Mouse (Mus musculus): ENCODE data around the gene Cass4.

The Cass4 gene

DNA sequence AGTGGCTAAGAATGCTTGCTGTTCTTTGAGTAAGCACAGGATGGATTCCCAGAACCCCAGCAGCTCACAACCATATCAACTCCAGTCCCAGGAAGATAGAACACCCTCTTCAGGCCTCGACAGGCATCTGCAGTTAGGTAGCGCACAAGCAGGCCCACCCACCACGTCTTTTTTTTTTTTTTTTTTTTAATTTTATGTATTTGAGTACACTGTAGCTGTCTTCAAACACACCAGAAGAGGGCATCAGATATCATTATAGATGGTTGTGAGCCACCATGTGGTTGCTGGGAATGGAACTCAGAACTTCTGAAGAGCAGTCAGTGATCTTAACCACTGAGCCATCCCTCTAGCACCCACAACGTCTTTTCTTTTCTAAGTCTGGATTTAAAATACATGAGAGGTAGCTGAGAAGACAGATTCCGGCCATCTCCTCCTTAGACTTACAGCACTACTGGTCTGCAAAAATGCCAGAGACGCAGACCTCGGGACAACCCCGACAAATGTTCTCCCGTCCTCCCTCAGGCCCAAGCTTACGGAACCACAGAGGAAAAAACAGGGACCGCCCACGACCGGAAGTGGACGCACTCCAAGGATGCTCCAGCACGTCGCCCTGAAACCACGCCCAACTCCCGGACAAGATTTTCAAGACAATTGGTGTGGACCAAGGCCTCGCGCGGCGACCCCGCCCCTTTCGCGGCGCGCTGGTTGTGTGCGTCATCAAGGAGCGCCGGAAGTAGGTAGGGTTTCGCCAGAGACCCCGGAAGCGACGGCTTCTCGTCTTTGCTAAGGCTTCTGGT, 46.4 kb downstream of the Cass4 start, which contains the start of gene Rtf2:
Rtf2 (plus strand) TSS at position 714 of the 797 bp plus-strand sequence.
- DNase-seq (ENCODE audit: low read depth, low spot score): peak; percentile 100

- DNase-seq (ENCODE audit: low read depth, low spot score): no peak
Measured at GRCm38 (mm10) chr2:172440640-172441005, 47.0 kb downstream of the Cass4 start.

DNA sequence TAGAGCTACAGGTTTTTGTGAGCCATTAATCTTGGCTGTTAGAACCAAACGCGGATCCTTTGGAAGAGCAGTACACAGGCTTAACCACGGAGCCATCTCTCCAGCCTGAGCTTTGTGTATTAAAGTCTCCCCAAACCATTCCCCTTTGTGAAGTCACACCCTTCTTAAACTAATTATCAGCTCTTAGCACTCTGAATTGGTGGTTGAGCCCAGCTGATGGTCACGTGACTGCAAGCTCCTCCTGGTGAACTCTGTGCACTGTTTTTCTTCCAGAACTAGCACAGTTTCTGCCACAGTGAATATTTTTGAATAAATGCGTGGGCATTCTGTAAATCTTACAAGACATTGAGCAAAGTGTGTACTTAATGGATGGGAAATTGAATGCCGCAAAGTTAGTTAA, 47.6 kb downstream of the Cass4 start:
- peak; percentile 42 for DNase-seq (ENCODE audit: low read depth, low spot score)

GRCm38 (mm10) chr2:172445617-172446016, 52.0 kb downstream of the Cass4 start:
- DNase-seq (ENCODE audit: low read depth, low spot score): no peak

DNA sequence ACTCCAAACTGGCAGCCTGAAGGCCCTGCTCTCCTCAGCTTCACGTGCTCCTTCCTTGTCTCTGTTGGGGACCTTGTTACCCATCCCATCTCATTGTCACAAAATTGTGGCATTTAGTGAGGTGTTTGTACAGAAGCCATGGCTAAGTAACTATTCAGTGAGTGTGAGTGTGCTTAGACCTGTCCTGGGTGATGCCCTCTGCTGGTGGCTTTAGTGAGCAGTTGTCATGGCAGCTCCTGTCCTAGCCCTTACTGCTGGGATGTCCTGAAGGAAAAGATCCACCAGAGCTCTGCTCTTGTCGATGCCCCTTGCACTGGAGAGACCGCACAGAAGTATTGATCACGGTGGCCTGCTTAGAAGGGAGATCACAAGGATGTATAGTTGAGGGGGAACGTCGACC, 53.7 kb downstream of the Cass4 start:
- peak; percentile 45 for DNase-seq (ENCODE audit: low read depth, low spot score)

DNA sequence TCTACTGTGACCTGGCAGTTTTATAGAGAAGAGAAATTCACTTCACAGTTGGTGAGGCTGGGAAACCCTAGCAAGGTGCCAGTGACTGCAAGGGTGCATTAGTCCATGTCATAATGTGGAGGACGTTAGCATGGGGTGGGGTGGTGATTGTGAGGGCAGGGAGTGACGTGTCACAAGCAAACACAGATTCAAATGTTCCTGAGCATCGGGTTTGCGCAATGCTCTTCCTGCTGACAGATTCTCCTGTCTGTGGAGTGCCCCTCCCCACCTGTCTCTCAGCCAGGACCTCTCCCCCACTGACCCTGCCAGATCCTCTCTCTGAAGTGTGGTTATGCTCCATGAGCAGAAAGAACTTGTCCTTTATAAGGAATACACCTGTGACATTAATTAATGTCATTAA, 54.7 kb downstream of the Cass4 start:
- no peak for DNase-seq (ENCODE audit: low read depth, low spot score)

DNA sequence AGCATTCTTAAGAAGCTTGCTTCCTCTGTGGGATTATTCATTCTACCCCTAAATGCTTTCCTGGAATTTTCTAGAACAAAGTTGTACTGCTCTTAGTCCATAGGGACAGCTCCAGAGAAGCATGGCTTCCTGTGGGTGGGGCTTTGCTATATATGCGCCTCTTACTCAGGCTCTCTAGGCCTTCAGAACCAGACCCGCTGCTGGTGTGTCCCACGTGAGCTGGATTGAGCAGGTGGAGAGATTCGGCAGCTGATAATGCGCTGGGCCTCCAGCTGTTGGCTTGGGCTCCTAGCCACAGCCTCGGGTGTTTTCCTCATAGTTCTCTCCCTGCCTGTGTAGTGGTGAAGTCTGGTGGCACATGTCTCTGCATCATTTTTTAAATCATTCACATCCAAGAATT, 57.0 kb downstream of the Cass4 start:
- DNase-seq (ENCODE audit: low read depth, low spot score): no peak

- DNase-seq (ENCODE audit: low read depth, low spot score): no peak
Measured at GRCm38 (mm10) chr2:172452031-172452430, 58.4 kb downstream of the Cass4 start.

DNA sequence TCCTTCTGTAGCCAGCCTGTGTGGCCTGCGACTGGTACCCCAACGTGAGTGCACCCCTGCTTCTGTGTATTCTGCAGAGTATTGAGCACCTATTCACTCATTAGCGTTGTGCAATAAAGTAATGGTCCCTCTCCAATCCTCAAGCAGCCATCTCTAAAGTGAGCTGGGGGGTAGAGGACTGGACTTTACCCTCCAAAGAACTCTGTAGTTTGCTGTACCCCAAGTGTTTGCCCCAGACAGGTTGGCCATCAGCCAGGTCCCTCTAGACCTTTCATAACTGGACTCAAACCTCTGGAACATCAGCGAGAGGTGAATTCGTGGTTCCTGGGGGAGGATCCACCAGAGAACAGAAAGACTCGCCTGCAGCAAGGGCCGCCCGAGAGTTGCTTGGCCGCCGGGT, 58.9 kb downstream of the Cass4 start:
- no peak for DNase-seq (ENCODE audit: low read depth, low spot score)

DNA sequence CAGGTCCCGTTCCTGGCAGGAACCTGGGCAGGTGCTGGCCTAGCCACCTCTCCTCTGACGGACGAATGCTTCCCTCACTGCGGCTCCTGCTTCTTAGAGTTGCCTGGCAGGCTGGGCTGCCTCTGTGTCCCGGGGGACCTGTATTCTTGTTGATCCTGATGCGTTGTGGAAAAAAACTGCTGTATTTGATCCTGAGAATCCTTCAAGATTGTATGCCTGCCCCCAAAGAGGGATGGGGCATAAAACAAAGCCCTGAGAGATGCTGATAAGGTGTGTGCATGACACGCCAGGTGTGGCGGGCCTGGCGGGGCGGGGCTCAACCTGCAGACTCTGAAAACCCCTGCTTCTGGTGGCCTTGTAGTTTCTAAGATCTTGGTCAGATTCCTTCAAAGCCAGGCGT, 64.9 kb downstream of the Cass4 start, which contains the start of gene Gcnt7:
Gcnt7 (minus strand) TSS at position 101 of the 400 bp plus-strand sequence.
- DNase-seq (ENCODE audit: low read depth, low spot score): no peak

DNA sequence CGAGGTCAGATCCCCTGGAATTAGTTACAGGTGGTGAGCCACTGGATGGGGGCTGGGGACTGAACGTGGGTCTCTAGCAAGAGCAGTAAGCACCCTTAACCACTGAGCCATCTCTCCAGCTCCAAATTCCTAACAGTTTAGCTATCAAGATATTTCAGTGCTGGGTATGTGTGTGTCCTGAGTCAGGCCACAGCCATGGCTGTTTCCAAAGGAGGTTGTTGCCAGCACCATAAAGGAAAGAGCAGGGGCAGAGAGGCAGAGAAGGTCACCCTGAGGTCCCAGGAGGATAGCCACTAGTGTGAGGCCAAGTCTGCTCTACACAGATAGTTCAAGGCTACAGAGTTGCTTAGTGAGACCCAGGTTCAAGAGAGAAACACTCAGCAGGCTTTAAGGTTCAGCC, 67.1 kb downstream of the Cass4 start:
- no peak for DNase-seq (ENCODE audit: low read depth, low spot score)

- no peak for DNase-seq (ENCODE audit: low read depth, low spot score)
Measured at GRCm38 (mm10) chr2:172462813-172463212, 69.2 kb downstream of the Cass4 start.

DNA sequence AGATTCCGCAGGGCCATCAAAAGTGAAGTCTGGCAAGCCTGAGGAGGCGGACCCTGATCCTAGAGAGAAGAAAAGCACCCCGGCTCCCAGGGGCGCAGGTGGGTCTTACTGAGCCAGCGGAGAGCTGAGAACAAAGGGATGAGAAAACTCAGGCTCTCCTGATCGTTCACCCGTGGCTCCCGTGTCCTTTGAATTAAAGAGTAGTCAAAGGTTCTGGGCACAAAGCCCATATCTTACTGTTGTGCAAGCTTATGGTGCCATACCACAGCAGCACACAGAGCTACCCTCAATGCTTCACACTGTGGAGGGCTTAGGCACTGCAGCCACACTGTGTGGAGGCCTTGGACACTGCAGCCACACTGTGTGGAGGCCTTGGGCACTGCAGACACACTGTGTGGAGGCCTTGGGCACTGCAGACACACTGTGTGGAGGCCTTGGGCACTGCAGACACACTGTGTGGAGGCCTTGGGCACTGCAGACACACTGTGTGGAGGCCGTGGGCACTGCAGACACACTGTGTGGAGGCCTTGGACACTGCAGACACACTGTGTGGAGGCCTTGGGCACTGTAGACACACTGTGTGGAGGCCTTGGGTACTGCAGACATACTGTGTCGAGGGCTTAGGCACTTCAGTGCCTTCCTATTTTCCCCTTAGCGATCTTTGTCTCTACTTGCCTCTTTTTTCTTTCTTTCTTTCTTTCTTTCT, 73.0 kb downstream of the Cass4 start:
- no peak for DNase-seq (ENCODE audit: low read depth, low spot score)

DNA sequence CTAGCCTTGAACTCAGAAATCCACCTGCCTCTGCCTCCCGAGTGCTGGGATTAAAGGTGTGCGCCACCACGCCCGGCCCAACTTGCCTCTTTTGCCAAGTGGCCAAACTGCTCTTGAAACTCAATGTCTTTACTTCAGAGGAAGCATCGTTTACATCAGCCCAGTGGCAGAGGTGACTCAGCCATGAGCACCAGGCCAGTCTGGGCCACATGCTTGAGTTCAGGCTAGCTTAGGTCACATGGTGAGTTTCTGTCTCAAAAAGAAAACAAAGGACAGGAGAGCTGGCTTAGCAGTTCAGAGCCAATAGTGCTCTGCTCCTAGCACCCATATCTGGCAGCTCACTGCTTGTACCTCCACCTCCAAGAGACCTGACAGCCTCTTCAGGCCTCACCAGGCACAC, 73.6 kb downstream of the Cass4 start:
- no peak for DNase-seq (ENCODE audit: low read depth, low spot score)

DNA sequence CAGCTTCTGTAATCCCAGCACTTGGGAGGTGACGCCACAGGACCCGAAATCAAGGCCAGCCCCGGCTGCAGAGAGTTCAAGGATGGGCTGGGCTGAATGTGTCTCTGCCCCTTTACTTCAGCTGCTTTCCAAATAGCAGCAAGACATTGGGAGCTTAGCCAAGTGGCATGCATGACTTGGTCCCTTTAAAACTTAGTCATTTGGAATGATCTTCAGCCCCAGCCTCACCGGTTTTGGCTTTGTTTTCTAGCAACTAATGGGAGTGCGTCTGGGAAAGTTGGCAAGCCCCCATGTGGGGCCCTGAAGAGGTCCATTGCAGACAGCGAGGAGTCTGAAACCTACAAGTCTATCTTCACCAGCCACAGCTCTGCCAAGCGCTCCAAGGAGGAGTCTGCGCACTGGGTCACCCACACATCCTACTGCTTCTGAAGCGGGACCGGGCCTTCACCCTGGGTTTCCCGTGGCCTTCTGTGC, 74.8 kb downstream of the Cass4 start:
- DNase-seq (ENCODE audit: low read depth, low spot score): no peak

- no peak for DNase-seq (ENCODE audit: low read depth, low spot score)
Measured at GRCm38 (mm10) chr2:172472318-172472717, 78.7 kb downstream of the Cass4 start, which contains the start of gene Fam209. Gene Fam209 (plus strand): TSS chr2:172472520.

GRCm38 (mm10) chr2:172473591-172473990, 80.0 kb downstream of the Cass4 start:
- DNase-seq (ENCODE audit: low read depth, low spot score): no peak

GRCm38 (mm10) chr2:172474970-172475369, 81.4 kb downstream of the Cass4 start:
- peak; percentile 68 for DNase-seq (ENCODE audit: low read depth, low spot score)

DNA sequence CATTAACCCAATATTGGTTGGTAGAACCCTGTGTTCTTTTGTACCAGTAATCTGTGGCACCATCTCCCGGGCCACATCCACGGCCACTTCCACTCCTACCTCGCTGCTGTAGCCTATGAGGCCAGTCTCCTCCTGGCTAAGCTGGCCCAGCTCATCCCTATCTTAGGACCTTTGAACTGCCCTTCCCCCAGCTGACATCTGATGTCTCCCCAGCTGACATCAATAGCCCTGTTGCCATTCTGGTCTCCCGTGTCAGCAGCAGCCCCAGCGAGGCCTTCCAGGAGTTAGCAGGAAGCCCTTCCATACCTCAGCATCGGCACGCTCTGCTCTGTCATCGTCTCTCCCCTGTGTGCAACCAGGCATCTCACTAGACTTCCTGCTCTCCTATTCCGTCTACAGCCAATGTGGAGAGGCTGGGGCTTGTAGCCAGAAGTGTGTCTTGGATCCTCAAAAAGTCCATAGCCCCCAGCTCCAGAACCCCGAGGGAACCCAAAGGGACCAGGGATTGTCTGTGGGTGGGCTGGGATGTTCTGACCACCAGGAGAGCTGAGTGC, 83.2 kb downstream of the Cass4 start:
- DNase-seq (ENCODE audit: low read depth, low spot score): no peak

DNA sequence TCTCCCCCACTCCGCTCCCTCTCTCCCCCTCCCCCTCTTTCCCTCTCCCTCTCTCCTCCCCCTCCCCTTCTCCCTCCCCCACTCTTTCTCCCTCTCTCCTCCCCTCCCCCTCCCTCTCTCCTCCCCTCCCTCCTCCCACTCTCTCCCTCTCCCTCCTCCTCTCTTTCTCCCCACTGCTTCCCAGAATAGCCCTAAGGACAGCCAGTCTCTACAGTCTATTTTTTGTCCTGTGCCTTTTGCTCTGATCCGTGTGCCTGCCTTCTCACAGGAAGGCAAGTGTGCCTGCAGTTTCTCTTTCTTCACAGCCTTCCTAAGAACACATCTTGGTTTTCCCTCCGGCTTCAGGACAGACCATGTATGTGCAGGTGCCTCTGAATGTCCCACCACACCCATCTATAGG, 83.8 kb downstream of the Cass4 start:
- DNase-seq (ENCODE audit: low read depth, low spot score): no peak

DNA sequence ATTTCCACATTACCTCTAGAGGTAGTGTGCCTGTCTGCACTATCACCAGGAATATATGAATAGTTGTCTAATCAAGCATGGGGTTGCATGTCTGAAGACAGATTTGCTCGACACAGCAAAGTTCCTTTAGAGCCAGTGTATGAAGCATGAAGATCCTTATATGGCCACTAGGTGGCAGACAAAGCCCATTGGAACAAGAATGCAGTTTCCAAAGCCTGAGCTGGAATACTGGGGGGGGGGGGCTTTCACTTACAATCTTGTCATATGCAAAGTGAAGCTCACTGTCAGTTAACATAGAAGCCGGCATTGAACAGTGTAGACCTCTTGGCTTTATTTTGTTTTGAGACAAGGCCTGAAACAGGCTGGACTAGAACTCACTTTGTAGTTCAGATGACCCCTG, 84.3 kb downstream of the Cass4 start:
- DNase-seq (ENCODE audit: low read depth, low spot score): peak; percentile 86

DNA sequence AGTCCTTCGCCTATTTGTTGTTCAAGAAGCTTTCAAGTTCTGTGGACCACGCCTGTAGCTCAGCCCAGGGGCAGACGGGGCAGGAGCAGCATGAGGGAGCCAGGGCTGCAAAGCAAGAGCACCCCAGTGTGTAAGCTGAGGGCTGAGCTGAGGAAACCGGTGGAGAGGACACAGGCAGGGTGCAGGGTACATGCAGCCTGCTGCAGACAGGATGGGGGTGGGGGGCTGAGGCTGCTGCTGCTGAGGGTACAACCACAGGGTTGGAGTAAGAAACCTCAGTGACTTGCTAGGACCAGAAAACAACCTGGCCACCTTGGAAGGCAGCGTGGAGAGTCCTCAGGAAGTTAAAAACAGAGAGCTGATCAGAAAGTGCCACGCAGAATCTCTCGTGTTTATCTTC, 86.7 kb downstream of the Cass4 start:
- DNase-seq (ENCODE audit: low read depth, low spot score): no peak
